ENCODE assay signal across 27 mouse cellular contexts in the genomic region with DNA sequence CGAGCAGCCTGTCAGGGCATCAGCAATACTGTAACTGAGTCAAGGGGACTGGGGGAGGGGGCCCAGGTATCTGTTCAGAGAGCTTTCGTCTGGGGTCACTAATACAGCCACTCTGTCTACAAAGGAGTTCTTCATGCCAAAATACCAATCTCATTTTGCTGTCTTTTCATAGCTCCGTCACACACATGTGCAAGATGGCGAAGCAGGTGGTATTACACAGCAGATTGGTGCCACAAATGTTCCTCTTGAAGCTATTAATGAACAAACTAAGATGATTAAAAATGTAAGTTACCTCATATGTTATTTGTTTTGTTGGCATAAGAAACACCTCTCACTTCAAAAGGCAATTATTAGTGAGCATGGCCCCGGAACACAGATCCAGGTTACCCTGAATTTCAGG. TPM values are rescaled to one million over a fixed set of nuclear protein-coding genes. Genes with fewer than 3 reads are reported as not detected.
A peak's percentile ranks its signal among the peaks of the same experiment; 100 is the strongest.
DNase-seq lines count a peak whose midpoint lies in the region; ATAC-seq lines count a peak whose summit lies in the region.
"Had no signal": no experiment of that assay in that cellular context is flagged by ENCODE, and none has a peak within 500 bp of the region (broad histone marks: within the 10 kb centered on the region; RNA-seq: fewer than 3 reads in every experiment).

No protein-coding gene starts in this region.

- no peak overlapping the region for H3K4me3 ChIP-seq in forebrain, embryonic 16.5 days (replicated peaks; ENCODE audit: low read length)
- H3K4me3 ChIP-seq in forebrain, embryonic 13.5 days = no peak overlapping the region
- H3K4me3 ChIP-seq: embryonic facial prominence, embryonic 12.5 days; embryonic facial prominence, embryonic 15.5 days; forebrain, embryonic 12.5 days; heart, adult 2 months; heart, embryonic 10.5 days; heart, embryonic 13.5 days had no signal

- H3K9me3 ChIP-seq in forebrain, embryonic 16.5 days (ENCODE audit: control insufficient read depth, low read length) = no peaks in the 10 kb centered on the region
- no peaks in the 10 kb centered on the region; the same call in 1 of the 2 replicates for H3K9me3 ChIP-seq in forebrain, embryonic 13.5 days (replicated peaks)
- H3K9me3 ChIP-seq: embryonic facial prominence, embryonic 12.5 days; embryonic facial prominence, embryonic 15.5 days; forebrain, embryonic 12.5 days; G1E; heart, embryonic 10.5 days; heart, embryonic 13.5 days had no signal

- peaks cover 49% of the 10 kb centered on the region for H3K36me3 ChIP-seq in forebrain, embryonic 16.5 days (ENCODE audit: control insufficient read depth, insufficient read depth)
- peaks cover 83% of the 10 kb centered on the region for H3K36me3 ChIP-seq in forebrain, embryonic 13.5 days (ENCODE audit: poor library complexity, severe bottlenecking)

- WGBS in forebrain, embryonic 16.5 days = 78% methylated on average over 5 of the region's 5 CpGs
- 93% methylated on average over 5 of the region's 5 CpGs for WGBS in forebrain, embryonic 13.5 days

- H3K4me1 ChIP-seq in forebrain, embryonic 16.5 days (replicated peaks; ENCODE audit: control insufficient read depth, insufficient read depth, low read length) = no peaks in the 10 kb centered on the region
- no peaks in the 10 kb centered on the region for H3K4me1 ChIP-seq in forebrain, embryonic 13.5 days
- H3K4me1 ChIP-seq: embryonic facial prominence, embryonic 12.5 days; embryonic facial prominence, embryonic 15.5 days; forebrain, embryonic 12.5 days; heart, embryonic 10.5 days; heart, embryonic 13.5 days had no signal

- H3K9ac ChIP-seq in forebrain, embryonic 16.5 days (replicated peaks; ENCODE audit: low read depth, low read length) = no peak overlapping the region
- H3K9ac ChIP-seq in forebrain, embryonic 13.5 days = no peak overlapping the region
- H3K9ac ChIP-seq: embryonic facial prominence, embryonic 12.5 days; embryonic facial prominence, embryonic 15.5 days; forebrain, embryonic 12.5 days; heart, embryonic 13.5 days; hindbrain, embryonic 14.5 days had no signal

- no peak overlapping the region for H3K4me2 ChIP-seq in forebrain, embryonic 16.5 days (ENCODE audit: low read length)
- no peak overlapping the region for H3K4me2 ChIP-seq in forebrain, embryonic 13.5 days
- H3K4me2 ChIP-seq: embryonic facial prominence, embryonic 12.5 days; embryonic facial prominence, embryonic 15.5 days; forebrain, embryonic 12.5 days; heart, embryonic 13.5 days; hindbrain, embryonic 14.5 days had no signal

- H3K27me3 ChIP-seq in forebrain, embryonic 16.5 days (replicated peaks; ENCODE audit: control insufficient read depth, insufficient read depth, low read length) = no peaks in the 10 kb centered on the region
- no peaks in the 10 kb centered on the region for H3K27me3 ChIP-seq in forebrain, embryonic 13.5 days
- H3K27me3 ChIP-seq: CH12.LX; embryonic facial prominence, embryonic 12.5 days; embryonic facial prominence, embryonic 15.5 days; forebrain, embryonic 12.5 days; heart, embryonic 13.5 days; Patski had no signal

- peak; percentile 31 for DNase-seq in layer of hippocampus, adult 11-12 months (ENCODE audit: low spot score)
- DNase-seq in layer of hippocampus, adult 9-10 months (ENCODE audit: low spot score) = peak; percentile 46
- no peak for DNase-seq in liver
- DNase-seq: adrenal gland, postnatal 10 days; cerebellum, adult 11 months; cerebellum, adult 2 months; cerebellum, adult 9-11 months; cerebellum, postnatal 25 days; gastrocnemius, postnatal 10 days; gastrocnemius, postnatal 36 days; heart, adult 2 months; heart, postnatal 14 days; heart, postnatal 4 days had no signal

- ATAC-seq in forebrain, embryonic 16.5 days = no peak
- ATAC-seq in forebrain, embryonic 13.5 days = no peak
- ATAC-seq in monocyte, adult 5-6 weeks (replicated peaks; ENCODE audit: insufficient number of reproducible peaks, low FRiP score, low TSS enrichment, poor library complexity, severe bottlenecking) = no peak
- ATAC-seq: hindbrain, postnatal 0 days; inflammation-experienced regulatory T-cells, adult 6 months; Patski had no signal

- H3K27ac ChIP-seq in forebrain, embryonic 16.5 days (ENCODE audit: low read length) = peak overlapping the region; percentile 23; the same call in 1 of the 2 replicates
- no peak overlapping the region for H3K27ac ChIP-seq in forebrain, embryonic 13.5 days
- H3K27ac ChIP-seq: embryonic facial prominence, embryonic 12.5 days; embryonic facial prominence, embryonic 15.5 days; forebrain, embryonic 12.5 days; heart, adult 2 months; heart, embryonic 10.5 days; heart, embryonic 13.5 days; hindbrain, embryonic 14.5 days; hindbrain, postnatal 0 days had no signal

RNA-seq across cellular contexts. Expression of gene Eif5b, which starts 39.6 kb away (rescaled TPM):
- 22.3 and 23.0 TPM in 2 replicates for polyA plus RNA-seq in forebrain, embryonic 16.5 days (2015; fragmentation: Nextera tagmentation; extraction: Ambion mirVana)
- 27.7 and 28.9 TPM in 2 replicates for polyA plus RNA-seq in forebrain, embryonic 13.5 days (2015; fragmentation: Nextera tagmentation; extraction: Ambion mirVana)
- total RNA-seq in monocyte, adult 5-6 weeks (2017) = 18.3 to 36.7 TPM (median 24.2 TPM) in 3 replicates

RNA-seq across cellular contexts. Expression of gene Txndc9, which starts 39.7 kb away (rescaled TPM):
- polyA plus RNA-seq in forebrain, embryonic 16.5 days (2015; fragmentation: Nextera tagmentation; extraction: Ambion mirVana) = 137 and 152 TPM in 2 replicates
- polyA plus RNA-seq in forebrain, embryonic 13.5 days (2015; fragmentation: Nextera tagmentation; extraction: Ambion mirVana) = 162 and 167 TPM in 2 replicates
- total RNA-seq in monocyte, adult 5-6 weeks (2017) = 68.6 to 86.6 TPM (median 76.9 TPM) in 3 replicates
